Mouse (Mus musculus): ENCODE data around the gene Ankrd28.

Ankrd28 gene

DNA sequence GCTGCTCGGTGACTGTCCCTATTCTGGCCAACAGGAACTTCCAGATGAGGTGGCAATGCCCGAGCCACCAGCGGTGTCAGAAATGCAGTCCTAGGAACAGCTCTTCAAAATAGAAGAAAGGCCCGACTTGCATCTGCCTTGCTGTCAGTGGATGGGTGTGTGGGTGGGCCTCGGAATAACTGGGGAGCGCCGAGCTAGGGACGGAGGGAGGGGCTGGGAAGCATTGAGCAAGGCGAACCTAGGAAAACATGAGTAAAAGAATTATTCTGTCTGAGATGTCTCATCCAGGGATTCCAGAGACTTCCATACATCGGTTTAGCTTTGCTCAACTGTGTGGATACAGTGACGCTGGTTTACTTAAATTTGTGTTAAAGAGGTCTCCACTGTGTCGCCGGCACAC lies 162.1 kb downstream of the Ankrd28 start:
- in situ Hi-C loops (cut with MboI, MseI), result no loop called here

DNA sequence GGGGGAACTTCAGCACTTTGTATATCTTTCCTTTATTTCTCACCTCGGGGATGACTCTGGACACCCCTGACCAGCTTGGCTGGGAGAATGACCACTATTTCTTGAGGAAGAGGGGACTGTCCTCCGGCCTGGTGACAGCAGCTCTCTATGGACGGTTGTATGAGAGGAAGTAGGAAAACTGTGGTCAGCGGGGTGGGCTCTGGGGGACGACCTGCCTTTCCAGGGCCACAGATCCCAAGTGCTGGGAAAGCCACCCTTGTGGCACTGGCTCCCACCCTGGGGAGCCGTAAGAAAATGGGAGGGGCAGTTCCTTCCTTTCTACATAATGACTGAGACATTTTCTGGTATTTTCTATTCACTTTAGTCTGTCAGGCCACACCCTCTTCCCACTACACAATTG lies 162.7 kb downstream of the Ankrd28 start:
- in situ Hi-C loops (cut with MboI, MseI), result no loop called here

DNA sequence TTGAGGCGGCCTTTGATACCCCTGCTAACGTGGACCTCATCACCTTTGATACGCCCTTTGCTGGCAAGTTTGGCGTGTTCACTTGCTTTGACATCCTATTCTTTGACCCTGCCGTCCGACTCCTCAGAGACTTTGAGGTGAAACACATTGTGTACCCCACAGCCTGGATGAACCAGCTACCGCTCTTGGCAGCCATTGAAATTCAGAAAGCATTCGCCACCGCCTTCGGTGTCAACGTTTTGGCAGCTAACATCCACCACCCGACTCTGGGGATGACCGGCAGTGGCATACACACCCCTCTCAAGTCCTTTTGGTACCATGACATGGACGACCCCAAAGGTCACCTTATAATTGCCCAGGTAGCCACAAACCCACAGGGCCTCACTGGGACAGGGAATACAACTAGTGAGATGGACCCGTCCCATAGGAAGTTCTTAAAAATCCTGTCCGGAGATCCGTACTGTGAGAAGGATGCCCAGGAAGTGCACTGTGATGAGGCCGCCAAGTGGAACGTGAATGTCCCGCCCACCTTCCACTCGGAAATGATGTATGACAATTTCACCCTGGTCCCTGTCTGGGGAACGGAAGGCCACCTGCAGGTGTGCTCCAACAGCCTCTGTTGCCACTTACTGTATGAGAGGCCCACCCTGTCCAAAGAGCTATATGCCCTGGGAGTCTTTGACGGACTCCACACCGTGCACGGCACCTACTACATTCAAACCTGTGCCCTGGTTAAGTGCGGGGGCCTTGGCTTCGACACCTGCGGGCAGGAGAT lies 163.3 kb downstream of the Ankrd28 start:
- in situ Hi-C loops (cut with MboI, MseI), result no loop called here

DNA sequence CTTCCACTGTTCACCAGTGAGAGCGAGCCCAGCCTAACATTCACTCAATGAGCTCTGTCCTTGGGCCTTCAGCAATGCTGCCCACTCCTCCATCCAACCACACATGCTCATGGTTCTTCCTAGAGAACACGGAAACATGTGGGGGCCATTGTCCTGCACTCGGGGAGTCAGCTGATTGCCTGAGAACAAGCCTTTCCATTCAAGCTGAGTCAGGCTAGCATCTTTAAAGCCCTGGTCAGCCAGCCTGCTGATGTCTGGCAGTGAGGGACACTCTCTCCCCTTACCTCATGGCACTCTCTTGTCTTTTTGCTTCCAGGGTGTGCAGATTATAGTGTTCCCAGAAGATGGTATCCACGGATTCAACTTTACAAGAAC lies 164.9 kb downstream of the Ankrd28 start:
- in situ Hi-C loops (cut with MboI, MseI), result no loop called here

DNA sequence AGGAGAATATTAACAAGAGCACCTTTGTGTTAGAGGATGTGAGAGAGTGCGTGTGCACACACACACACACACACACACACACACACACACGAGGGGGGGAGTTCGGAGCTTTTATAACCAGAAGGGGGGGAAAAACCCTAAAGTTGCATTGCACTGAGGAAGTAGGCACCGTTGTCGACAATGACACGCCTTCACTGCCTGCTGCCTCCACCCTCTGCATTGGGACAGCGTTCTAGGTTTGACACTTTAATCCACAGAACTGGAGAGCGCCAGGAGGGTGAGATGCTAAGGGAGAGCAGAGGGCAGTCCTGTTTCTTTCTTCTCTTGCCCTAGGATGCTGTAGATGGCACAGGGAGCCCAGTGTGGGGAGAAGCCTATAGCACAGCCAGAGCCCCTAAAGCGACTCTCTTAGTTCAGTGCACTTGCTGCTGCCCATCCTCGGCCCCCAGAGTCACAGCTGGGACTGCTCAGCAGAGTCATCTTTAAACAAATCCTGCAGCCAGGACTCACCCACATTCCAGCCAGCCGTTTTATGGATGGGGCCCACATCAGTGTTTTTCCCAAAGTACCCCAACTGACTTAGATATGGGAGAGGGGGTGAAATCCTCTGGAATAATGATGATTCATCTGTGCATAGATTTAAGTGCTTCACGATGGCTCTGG lies 165.4 kb downstream of the Ankrd28 start:
- in situ Hi-C loops (cut with MboI, MseI), result no loop called here

DNA sequence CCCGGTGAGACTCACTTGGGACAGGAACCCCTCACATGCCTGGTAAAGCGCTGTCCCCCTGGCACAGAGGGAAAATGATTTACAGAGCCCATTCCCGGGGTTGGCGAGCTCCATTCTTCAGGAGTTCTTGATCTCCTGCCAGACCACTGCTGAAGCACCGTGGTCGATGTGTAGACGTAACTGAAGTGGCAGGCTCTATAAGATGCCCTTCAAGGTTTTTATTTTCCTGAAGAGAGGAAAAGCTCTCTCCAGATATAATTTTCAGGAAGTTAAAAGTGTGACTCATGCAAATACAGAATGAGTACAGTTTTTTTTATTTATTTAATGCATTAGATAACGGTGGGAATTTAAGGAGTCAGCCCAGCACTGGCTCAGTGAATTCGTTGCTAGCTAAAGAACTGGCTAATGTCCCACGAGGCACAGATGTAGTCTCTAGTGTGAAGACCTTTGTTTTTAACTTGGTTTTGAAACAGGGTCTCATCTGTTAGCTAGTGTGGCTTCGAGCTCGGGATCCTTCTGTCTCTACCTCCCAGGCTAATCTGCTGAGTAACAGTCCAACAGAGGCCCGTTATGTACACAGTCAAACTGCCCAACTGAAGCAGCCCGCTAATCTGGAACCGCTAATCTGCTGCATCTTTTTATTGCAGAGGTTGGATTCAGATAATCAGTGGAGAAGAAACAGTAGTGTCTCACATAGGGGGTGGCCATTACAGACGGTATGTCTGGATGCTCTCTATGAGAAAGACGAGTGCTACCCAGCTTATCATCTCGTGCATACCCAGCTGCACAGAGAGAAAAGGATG lies 166.2 kb downstream of the Ankrd28 start:
- in situ Hi-C loops (cut with MboI, MseI), result no loop called here

DNA sequence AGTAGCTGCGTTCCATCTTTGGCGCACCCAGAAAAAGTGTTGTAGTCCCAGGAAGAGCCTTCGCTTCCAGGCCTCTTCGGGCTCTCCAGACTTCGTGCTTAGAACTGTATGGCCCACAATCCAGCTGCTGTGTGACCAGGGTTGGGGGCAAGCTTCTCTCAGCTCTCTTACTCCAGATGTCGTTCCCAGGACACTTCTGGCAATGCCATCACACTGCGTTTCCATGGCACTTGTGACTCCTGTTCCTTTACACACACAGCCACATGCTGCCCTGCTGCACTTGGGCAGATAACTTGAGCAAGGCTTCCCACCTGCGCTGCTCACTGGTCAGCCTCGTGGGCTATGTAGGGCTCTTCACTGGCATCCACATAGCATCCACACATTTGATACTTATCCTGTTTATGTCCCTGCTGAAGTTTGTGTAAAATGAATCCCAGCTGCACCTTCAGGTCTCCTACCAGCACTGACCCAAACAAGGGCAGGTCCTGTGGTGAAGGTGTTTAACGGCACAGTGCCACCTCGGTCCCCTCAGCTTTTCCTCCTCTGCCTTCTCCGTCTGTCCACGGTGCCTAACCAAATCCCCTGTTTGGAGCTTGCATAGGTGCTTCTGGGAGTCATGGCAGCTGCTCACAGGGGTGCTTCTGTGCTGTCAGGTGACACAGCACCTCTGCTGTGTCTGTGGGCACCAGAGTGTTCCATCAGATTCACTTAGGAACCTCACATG lies 166.9 kb downstream of the Ankrd28 start:
- in situ Hi-C loops (cut with MboI, MseI), result no loop called here

DNA sequence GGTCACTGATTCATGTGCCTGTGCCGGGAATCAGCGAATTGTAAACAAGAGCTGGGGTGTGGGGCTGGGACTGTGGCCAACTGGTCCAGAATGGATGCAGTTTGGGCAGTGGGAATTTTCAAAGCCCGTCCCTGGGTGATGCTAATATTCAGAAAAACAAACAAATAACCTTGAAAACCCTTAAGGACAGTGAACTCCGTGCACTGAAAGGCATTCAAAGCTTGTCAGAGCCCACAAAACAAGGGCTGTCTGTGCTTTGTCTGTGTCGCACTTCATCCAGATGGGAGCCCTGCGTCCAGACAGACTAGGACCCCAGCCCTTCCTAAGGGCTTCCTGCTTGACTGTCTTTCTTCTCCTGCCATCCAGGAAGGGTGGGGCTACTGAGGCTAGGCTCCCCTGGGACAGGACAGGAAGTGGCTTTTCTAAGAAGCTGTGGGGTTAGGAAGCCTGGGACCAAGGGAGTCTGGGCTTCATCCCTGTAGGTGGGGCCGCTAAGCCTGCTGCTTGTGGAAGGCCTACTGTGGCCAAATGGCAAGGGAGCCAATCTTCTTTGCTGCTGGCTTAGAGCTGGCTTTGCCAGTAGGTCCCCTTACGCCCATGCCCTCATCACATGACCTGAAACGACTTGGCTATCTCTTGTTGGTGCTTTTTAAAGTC lies 167.8 kb downstream of the Ankrd28 start:
- in situ Hi-C loops (cut with MboI, MseI), result no loop called here

DNA sequence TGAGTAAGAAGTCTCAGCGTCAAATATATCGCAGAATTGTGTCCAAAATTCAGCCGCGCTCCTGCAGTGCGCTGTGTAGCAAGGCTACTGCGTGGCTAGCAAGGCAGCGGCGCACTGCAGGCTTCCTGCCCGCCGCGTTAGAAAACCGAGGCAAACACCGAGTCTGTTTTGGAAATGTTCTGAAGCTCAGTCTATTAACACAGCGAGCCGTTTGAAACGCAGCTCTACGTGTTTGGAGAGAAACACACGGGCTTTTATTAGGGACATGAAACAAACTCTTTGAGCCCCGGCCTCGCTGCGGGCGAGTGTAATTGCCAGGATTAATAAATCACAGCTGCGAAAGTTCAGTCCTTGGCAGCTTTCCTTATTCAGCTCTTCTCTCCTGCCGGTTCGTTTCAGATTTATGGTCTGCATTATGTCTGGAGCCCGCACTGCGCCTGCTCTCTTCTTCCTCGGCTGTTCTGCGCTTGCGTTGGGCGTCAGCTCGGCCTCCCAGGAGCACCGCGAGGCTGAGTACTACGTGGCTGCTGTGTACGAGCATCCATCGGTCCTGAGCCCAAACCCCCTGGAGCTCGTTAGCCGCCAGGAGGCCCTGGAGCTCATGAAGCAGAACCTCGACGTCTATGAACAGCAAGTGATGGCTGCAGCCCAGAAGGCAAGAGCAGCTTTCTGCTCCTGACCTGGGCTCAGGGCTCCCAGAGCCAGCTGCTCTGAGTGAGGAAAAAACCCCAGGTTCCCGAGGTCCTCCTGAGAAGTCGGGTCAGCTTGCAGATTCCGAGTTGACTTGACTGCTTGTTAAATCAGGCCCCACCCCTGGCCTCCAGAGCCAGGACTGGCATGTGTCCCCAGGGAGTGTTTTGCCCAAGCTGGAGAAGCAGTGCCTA lies 168.5 kb downstream of the Ankrd28 start:
- in situ Hi-C loops (cut with MboI, MseI), result no loop called here

DNA sequence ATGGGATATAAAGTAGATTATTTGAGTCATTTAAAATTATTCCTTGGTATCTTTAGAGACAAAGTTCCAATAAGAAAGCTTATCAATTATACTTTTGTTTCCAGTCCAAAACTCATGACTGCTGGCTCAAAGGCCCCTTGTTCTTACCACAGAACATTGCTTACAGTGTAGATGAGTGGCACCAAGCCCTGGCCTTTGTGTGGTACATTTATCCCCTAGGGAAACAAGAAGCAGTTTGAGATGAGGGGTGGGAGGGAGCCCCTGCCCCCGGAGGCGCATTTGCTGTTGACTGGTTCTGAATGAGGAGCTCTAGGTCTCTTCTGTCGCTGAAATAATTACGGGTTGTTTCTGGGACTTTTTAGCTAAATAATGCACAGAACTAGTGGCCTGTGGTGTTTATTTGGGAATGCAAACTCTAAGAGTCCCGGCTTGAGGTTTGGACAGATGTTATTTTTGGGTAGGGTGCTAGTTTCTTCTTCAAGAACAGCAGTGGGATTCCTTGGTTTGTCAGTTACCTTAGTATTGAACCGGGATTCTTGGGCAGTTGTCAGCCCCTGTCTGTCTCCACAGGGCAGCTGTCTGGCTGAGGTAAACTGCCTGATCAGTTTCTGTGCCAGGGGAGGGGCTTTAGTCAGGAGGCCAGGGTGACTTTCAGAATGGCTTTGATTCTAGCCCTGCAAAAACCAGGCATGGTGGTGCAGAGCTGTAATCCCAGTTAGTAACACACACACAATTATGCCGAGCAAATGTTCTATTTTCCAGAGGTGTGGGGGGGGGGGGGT lies 169.9 kb downstream of the Ankrd28 start:
- in situ Hi-C loops (cut with MboI, MseI), result no loop called here

DNA sequence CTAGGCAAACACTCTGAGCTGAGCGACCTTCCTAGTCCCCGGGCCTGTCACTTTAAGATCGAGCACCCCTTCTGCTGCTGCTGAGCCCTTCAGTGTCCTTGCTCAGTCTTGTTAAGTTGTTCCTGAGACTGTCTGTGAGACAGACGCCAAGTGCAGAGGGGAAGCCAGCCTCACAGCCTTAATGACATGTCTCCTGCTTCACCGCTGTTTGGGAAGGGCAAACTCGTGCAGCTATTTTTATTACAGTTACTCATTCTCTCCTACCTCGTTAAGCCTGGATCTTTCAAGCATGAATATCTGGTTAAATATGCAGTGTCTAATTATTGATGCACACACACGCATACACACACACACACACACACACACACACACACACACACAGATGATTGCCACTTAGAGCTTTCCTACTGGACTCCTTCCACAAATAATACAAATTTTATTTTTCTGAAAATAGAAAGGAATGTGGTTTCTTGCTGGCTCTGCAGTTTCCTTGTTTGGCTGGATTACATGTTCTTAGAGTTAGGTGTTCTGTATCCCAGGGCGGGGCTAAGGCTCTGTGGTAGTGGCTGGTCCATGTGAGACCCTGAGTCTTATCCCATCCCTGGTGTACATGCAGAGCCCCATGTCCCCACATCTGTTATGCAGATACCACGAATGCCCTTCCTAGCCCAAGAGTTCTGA lies 170.8 kb downstream of the Ankrd28 start:
- in situ Hi-C loops (cut with MboI, MseI), result loop anchor here (5.0 to 10.0 kb wide), 3 partner anchors 128 to 405 kb away; no protein-coding TSS in a partner anchor

DNA sequence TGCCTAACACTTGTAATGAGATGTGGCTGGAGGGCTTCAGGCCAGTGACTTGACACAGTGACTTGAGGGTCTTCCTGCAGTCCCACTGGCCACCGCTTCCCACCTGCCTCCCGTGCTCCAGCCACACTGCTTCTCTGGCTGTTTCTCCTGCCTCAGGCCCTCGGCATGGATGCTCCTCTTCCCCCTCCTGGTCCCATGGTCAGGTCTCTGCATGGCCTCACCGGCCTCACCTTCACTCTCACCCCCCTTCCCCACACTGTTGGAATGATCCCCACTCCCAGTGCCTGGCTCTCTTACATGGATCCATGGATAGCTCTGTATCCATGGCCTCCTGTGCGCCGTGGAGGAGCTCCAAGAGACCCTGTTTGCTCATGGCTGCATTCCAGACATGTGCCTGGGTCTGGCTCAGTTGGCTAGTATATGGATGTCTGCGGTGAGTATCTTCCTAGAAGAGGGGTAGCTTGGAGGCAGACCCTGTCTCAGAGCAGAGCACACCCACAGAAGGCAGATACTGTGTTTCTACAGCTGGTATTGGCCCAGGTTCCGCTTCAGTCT lies 172.2 kb downstream of the Ankrd28 start:
- in situ Hi-C loops (cut with MboI, MseI), result loop anchor here (5.0 to 10.0 kb wide), 3 partner anchors 129 to 407 kb away; no protein-coding TSS in a partner anchor

DNA sequence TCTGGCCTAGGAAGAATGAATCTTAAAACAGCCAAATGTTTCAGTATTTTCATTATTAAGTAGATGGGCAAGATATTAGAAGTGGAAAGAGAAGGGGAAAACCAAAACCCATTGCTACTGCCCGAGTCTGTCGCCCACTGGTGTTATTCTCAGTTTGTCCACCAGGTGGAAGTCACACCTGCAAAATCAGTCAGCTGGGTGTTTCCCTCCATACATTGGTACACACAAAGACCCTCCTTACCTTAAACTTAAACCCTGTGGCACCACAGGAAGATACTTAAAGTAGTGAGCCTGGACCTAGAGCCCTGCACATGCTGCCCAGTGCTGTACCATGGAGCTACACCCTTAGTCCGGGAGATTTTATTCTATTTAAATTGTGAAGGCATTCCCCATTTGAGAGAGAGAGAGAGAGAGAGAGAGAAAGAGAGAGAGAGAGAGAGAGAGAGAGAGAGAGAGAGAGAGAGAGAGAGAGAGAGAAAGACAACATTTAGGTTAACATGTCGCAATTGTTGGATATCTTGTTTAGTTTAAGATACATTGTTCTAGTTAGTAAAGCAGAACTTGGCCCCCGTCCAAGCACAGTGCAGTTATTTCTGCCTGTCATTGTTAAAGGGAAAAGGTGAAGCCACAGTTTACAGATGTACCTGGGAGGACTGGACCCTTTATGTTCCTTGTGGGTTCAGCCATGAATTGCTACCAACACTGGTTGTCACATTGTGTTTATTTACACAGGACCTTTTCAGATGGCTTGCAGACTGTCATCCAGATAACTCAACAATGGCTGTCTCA lies 173.4 kb downstream of the Ankrd28 start:
- in situ Hi-C loops (cut with MboI, MseI), result loop anchor here (5.0 to 10.0 kb wide), 3 partner anchors 130 to 408 kb away; no protein-coding TSS in a partner anchor

DNA sequence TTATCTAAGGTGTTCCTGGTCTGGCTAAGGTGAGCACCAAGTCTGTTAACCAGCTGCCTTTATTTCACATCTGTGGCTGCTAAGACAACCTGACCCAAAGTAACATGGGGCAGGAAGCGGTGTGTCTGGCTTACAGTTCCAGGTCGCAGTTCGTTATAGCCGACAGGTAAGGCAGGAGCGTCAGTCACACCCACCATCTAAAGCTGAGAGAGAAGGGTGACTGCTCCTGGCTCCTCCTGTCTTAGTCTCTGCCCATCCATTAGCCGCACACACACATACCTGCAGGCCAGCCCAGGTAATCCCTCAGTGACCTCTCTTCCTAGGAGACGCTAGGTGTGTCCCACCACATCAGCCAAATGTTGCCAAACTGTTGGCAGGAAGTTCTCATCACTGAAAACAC lies 174.1 kb downstream of the Ankrd28 start:
- in situ Hi-C loops (cut with MboI, MseI), result loop anchor here (5.0 to 10.0 kb wide), 3 partner anchors 131 to 408 kb away; no protein-coding TSS in a partner anchor

DNA sequence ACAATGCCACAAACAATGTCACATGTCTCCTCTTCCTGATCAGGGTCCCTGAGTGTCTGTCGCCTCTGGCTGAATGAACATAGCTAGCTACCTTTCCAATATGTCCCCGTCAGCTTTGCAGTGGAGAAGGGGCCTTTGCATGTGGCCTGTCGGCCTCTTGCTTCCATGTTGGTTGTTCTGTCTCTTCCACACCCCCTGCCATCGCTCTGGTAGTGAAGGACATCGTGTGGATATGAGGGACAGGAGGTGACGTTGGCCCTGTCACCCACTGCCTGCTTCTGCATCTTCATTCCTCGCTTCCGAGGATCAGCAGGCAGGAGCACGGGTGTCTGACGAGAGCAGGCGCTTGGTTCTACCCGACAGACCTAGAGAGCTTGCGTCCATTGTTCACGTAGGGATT lies 175.0 kb downstream of the Ankrd28 start:
- in situ Hi-C loops (cut with MboI, MseI), result loop anchor here (5.0 to 10.0 kb wide), 3 partner anchors 132 to 409 kb away; no protein-coding TSS in a partner anchor

DNA sequence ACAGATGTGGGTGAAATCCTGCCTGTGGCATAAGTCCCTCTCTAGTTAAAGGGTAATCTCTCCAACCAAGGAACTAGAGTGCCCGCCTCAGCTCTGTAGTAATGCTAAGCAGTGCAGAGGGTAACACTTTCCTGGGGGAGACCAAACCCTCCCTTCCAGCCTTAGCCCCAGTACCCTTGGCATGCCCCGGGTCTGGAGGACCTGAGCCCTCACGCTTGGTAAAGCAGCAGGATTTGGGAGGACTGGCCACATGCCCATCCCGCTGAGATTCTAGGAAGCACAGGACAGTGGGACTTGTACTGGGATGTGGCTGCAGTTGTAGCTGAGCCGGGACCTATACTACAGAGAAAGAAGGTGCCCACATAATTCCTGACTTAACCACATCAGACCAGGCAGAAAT lies 175.6 kb downstream of the Ankrd28 start:
- in situ Hi-C loops (cut with MboI, MseI), result loop anchor here (5.0 to 10.0 kb wide), 3 partner anchors 132 to 410 kb away; no protein-coding TSS in a partner anchor
